Mouse (Mus musculus) heart, adult 10 weeks (tissue): ENCODE results near the gene Fra10ac1. TPM values are rescaled to one million over a fixed set of nuclear protein-coding genes. Genes with fewer than 3 reads are reported as not detected.

Source experiments
- polyA plus RNA-seq: library from polyadenylated mRNA; stranded (reverse); fragments of 350-450 nt; fragmentation: Illumina TruSeq; extraction: RNeasy Lipid Tissue Mini Kit (QIAGEN cat#74804); gene quantifications from one replicate; pipeline ENCODE4 v1.2.3, GENCODE M21; 2014; ENCODE audit warnings: low read depth, low replicate concordance

Gene Fra10ac1
- polyA plus RNA-seq, result 20.4 TPM

DNA sequence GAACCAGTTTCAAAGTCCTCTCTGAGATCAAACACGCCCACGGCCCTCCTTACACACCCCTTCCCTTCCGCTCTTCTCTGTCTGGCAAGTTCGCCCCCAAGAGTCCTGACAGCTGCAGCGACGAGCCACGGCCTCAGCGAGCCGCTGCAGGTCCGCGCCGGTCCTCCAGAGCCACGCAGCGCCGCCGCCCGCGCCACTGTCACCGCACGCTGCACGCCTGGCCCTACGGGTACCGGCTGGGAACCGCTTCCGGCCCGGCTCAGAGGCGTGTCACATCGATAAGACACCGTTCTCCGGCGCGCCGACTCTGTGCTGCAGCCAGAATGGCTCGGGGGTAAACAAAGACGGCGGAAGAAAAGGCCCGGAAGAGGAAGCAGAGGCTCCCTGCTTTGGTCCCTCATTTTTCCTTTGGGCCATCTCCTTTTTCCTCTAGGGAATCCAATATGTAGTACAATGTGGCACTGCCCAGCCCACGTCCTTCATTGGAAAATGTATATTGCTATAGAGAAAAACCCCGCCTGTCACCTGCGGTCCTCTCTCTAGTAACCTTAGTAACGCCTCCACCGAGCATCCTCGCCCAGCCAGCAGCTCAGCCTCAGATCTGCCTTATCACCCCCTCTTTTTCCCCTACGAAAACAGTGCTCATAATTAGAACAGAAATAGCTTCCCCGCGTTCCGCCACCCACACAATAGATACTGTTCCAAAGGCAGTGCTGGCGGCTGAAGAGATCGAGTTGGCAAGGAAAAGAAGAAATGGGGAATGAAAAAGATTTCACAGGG, at the start of gene Fra10ac1:
Gene Fra10ac1, minus strand, starts transcription at position 252 of the 780 bp plus-strand sequence.

DNA sequence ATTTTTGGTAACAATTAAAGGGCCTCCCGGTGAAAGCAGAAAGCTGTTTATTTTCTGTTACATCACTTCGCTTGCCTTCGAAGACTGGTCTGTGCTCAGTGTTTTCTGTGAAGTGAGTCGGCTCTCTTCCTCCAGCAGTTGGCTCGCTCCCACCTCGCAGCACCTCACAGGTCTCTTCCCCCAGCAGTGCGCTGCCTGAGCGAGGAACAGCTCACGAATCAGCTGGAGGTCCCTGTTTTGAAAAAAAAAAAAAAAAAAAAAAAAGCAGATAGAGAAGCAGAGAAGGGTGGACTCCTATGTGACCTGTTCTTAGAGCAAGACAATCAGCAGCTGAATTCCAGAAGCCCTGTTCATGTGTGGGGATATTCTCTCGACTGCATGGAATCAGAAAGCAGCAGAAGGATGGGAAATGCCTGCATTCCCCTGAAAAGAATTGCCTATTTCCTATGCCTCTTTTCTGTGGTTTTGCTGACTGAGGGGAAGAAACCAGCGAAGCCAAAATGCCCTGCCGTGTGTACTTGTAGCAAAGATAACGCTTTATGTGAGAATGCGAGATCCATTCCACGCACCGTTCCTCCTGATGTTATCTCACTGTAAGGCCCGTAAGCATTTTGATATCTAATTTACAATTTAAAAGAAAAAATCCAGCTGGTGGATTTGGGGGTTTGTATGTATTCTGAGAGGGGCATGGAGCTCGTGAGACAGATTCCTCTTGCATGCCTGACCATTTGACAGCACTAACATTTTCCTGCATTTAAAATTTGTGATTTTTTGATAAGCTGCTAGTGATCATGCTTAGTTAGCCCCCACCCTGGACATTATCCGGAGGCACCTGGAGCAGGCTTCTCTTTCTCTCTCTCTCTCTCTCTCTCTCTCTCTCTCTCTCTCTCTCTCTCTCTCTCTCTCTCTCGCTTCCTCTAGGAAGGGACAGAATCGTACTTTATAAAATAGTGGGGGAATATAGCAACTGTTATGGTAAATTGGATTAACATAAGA, 40.8 kb upstream of the Fra10ac1 start, which contains the start of gene Lgi1:
Gene Lgi1, plus strand, starts transcription at position 32 of the 996 bp plus-strand sequence.

Other genes with a start within 250 kb of the Fra10ac1 start
- 10.1 TPM for gene Myof, start 180.6 kb downstream of the Fra10ac1 start, polyA plus RNA-seq
- not detected for gene Cep55, start 169.1 kb downstream of the Fra10ac1 start, polyA plus RNA-seq
- gene Ffar4, start 127.1 kb downstream of the Fra10ac1 start, polyA plus RNA-seq, result not detected
- 8.9 TPM for gene Rbp4, start 98.9 kb downstream of the Fra10ac1 start, polyA plus RNA-seq
- gene Pde6c, start 91.4 kb downstream of the Fra10ac1 start, polyA plus RNA-seq, result not detected
- gene Lgi1, start 40.4 kb upstream of the Fra10ac1 start, polyA plus RNA-seq, result 4.9 TPM
- 3.0 TPM for gene Slc35g1, start 171.8 kb upstream of the Fra10ac1 start, polyA plus RNA-seq